Mouse (Mus musculus): ENCODE measurements around the gene Terf2.

GRCm38 (mm10) chr8:107045478-107045877 is 50.9 kb downstream of the Terf2 start:
- no peak for TF ChIP-seq CTCF (IDR thresholded peaks at IDR 0.05; ENCODE audit: low read depth)
- no peak for TF ChIP-seq EP300 (IDR thresholded peaks at IDR 0.05; ENCODE audit: low read depth)

Measured in liver, postnatal 0 days (tissue).